Mouse (Mus musculus) cerebellum, adult 2 months (tissue): ENCODE results near the gene Iqca.

Experiments
- CTCF ChIP-seq: fragments of 200-500 bp; IDR thresholded peaks from 2 replicates; pipeline ENCODE4 v1.5.1; 2011; ENCODE audit warnings: low read depth, mild to moderate bottlenecking, control low read depth, low read length, moderate library complexity, borderline replicate concordance; ENCODE audit not compliant: insufficient read depth
- POLR2A ChIP-seq: fragments of 200-500 bp; IDR thresholded peaks from 2 replicates; pipeline ENCODE4 v1.6.1; 2011; ENCODE audit warnings: low read length, control low read depth, borderline replicate concordance; ENCODE audit not compliant: insufficient read depth

- TF ChIP-seq POLR2A (no peak), CTCF (no peak)
These were observed 38.6 kb downstream of the Iqca start for GRCm38 (mm10) chr1:90114586-90114985.
